Comparison of ENCODE assay signal across 14 mouse cellular contexts in the genomic region with DNA sequence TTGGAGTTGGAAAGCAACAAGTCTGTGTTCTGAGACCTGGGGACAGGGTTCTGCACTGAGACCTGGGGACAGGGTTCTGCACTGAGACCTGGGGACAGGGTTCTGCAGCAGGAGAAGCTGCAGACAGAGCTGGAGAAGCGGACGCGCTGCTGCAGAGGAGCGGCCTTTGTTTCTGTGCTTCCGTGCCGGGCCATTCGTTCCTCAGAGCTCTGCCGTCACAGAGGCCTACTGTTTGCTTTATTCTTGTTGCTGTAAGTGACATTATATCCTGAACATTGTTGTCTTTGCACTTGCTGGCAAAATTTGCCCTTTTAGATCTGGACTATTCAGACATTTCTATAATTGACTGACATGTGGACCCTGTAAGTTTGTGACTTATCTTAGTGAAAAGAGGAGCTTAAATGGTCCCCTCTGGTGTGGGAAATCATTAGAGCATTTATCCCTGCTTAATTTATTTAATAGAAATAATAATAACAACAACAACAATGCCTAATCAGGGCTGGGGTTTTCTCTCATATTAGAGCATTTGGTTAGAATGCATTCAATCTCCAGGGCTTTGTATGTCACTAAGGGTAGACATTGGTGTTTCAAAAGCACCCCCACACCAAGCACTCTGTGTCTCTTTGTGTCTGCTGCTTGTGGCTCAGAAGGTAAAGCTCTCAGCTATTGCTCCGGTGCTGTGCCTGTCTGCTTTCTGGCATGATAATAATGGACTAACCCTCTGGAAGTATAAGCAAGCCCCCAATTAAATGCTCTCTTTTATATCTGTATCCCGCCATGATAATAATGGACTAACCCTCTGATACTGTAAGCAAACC.
DNase-seq lines count a peak whose midpoint lies in the region; ATAC-seq and TF ChIP-seq lines count a peak whose summit lies in the region.
"Had no signal": no experiment of that assay in that cellular context is flagged by ENCODE, and none has a peak within 500 bp of the region (broad histone marks: within the 10 kb centered on the region; RNA-seq: fewer than 3 reads in every experiment).

No protein-coding gene starts in this region.

- H3K4me3 ChIP-seq in lung, embryonic 16.5 days (ENCODE audit: low read length), result no peak overlapping the region
- H3K4me3 ChIP-seq in lung, postnatal 0 days (ENCODE audit: low read depth, low read length), result no peak overlapping the region
- H3K4me3 ChIP-seq in forebrain, embryonic 15.5 days, result no peak overlapping the region
- no peak overlapping the region for H3K4me3 ChIP-seq in midbrain, embryonic 11.5 days (ENCODE audit: low read depth, low read length)
- H3K4me3 ChIP-seq in stomach, postnatal 0 days (ENCODE audit: low read depth, low read length), result no peak overlapping the region
- H3K4me3 ChIP-seq: heart, embryonic 15.5 days had no signal

- no peaks in the 10 kb centered on the region for H3K27me3 ChIP-seq in lung, embryonic 16.5 days (ENCODE audit: control insufficient read depth, insufficient read depth, low read depth, low read length)
- no peaks in the 10 kb centered on the region for H3K27me3 ChIP-seq in lung, postnatal 0 days (replicated peaks; ENCODE audit: insufficient read depth, low read length)
- peaks cover 7% of the 10 kb centered on the region; the same call in 1 of the 2 replicates for H3K27me3 ChIP-seq in forebrain, embryonic 15.5 days
- H3K27me3 ChIP-seq in midbrain, embryonic 11.5 days (ENCODE audit: control insufficient read depth, insufficient read depth, low read length), result no peaks in the 10 kb centered on the region
- H3K27me3 ChIP-seq in stomach, postnatal 0 days (ENCODE audit: control insufficient read depth, insufficient read depth, low read length), result no peaks in the 10 kb centered on the region
- H3K27me3 ChIP-seq: heart, embryonic 15.5 days had no signal

- H3K9ac ChIP-seq in lung, embryonic 16.5 days (ENCODE audit: low read length), result 0 out of 2 replicates have a peak overlapping the region, but pooled peaks have one; percentile 6
- H3K9ac ChIP-seq in lung, postnatal 0 days (replicated peaks; ENCODE audit: low read depth), result no peak overlapping the region
- no peak overlapping the region for H3K9ac ChIP-seq in forebrain, embryonic 15.5 days (replicated peaks)
- no peak overlapping the region; the same call in 1 of the 2 replicates for H3K9ac ChIP-seq in midbrain, embryonic 11.5 days (ENCODE audit: low read length)
- H3K9ac ChIP-seq in stomach, postnatal 0 days (ENCODE audit: low read length), result no peak overlapping the region
- H3K9ac ChIP-seq: heart, embryonic 15.5 days; liver, embryonic 14.5 days had no signal

- no peak overlapping the region for H3K4me2 ChIP-seq in lung, embryonic 16.5 days (ENCODE audit: low read depth, low read length)
- H3K4me2 ChIP-seq in lung, postnatal 0 days (replicated peaks; ENCODE audit: low read depth, low read length), result no peak overlapping the region
- no peak overlapping the region for H3K4me2 ChIP-seq in forebrain, embryonic 15.5 days (replicated peaks)
- H3K4me2 ChIP-seq in midbrain, embryonic 11.5 days, result no peak overlapping the region
- H3K4me2 ChIP-seq in stomach, postnatal 0 days (replicated peaks; ENCODE audit: low read depth), result no peak overlapping the region
- H3K4me2 ChIP-seq: heart, embryonic 15.5 days had no signal

- no peaks in the 10 kb centered on the region for H3K9me3 ChIP-seq in lung, embryonic 16.5 days (ENCODE audit: control insufficient read depth, low read length)
- H3K9me3 ChIP-seq in lung, postnatal 0 days (ENCODE audit: low read length), result no peaks in the 10 kb centered on the region
- no peaks in the 10 kb centered on the region for H3K9me3 ChIP-seq in forebrain, embryonic 15.5 days
- H3K9me3 ChIP-seq in midbrain, embryonic 11.5 days (ENCODE audit: control insufficient read depth, low read length), result no peaks in the 10 kb centered on the region
- no peaks in the 10 kb centered on the region for H3K9me3 ChIP-seq in stomach, postnatal 0 days (ENCODE audit: control insufficient read depth, low read length)
- H3K9me3 ChIP-seq: heart, embryonic 15.5 days had no signal

- no peaks in the 10 kb centered on the region for H3K36me3 ChIP-seq in lung, embryonic 16.5 days (ENCODE audit: control insufficient read depth, insufficient read depth, low read length)
- no peaks in the 10 kb centered on the region for H3K36me3 ChIP-seq in lung, postnatal 0 days (ENCODE audit: insufficient read depth, low read length)
- H3K36me3 ChIP-seq in forebrain, embryonic 15.5 days, result no peaks in the 10 kb centered on the region
- H3K36me3 ChIP-seq in midbrain, embryonic 11.5 days (ENCODE audit: control insufficient read depth, insufficient read depth, low read length), result no peaks in the 10 kb centered on the region
- no peaks in the 10 kb centered on the region for H3K36me3 ChIP-seq in stomach, postnatal 0 days (ENCODE audit: control insufficient read depth, insufficient read depth, low read length)
- H3K36me3 ChIP-seq: heart, embryonic 15.5 days had no signal

- no peak for ATAC-seq in lung, embryonic 16.5 days (ENCODE audit: low read depth)
- ATAC-seq in lung, postnatal 0 days, result no peak
- peak; percentile 79 for ATAC-seq in forebrain, embryonic 15.5 days (replicated peaks)
- peak; percentile 59 for ATAC-seq in midbrain, embryonic 11.5 days (ENCODE audit: low FRiP score)
- no peak for ATAC-seq in stomach, postnatal 0 days (ENCODE audit: low FRiP score, low TSS enrichment)
- ATAC-seq in monocyte, adult 5-6 weeks (replicated peaks; ENCODE audit: insufficient number of reproducible peaks, low FRiP score, low TSS enrichment, poor library complexity, severe bottlenecking), result no peak

- no peak for TF ChIP-seq CTCF in lung, postnatal 0 days (IDR thresholded peaks at IDR 0.05)
- TF ChIP-seq CTCF in stomach, postnatal 0 days (IDR thresholded peaks at IDR 0.05; ENCODE audit: low read depth), result no peak

- 45% methylated on average over 10 of the region's 10 CpGs for WGBS in lung, embryonic 16.5 days
- WGBS in lung, postnatal 0 days, result 50% methylated on average over 10 of the region's 10 CpGs
- WGBS in forebrain, embryonic 15.5 days, result 2% methylated on average over 10 of the region's 10 CpGs
- WGBS in midbrain, embryonic 11.5 days, result 43% methylated on average over 10 of the region's 10 CpGs
- WGBS in stomach, postnatal 0 days, result 46% methylated on average over 10 of the region's 10 CpGs

- no peaks in the 10 kb centered on the region for H3K4me1 ChIP-seq in lung, embryonic 16.5 days (replicated peaks; ENCODE audit: control insufficient read depth, insufficient read depth, low read length)
- peaks cover 2% of the 10 kb centered on the region; the same call in 1 of the 2 replicates for H3K4me1 ChIP-seq in lung, postnatal 0 days (ENCODE audit: insufficient read depth, low read depth, low read length)
- peaks cover 13% of the 10 kb centered on the region for H3K4me1 ChIP-seq in forebrain, embryonic 15.5 days
- peaks cover 4% of the 10 kb centered on the region; the same call in 1 of the 2 replicates for H3K4me1 ChIP-seq in midbrain, embryonic 11.5 days (ENCODE audit: control insufficient read depth, insufficient read depth, low read length)
- no peaks in the 10 kb centered on the region for H3K4me1 ChIP-seq in stomach, postnatal 0 days (replicated peaks; ENCODE audit: control insufficient read depth, insufficient read depth)

- DNase-seq in lung, postnatal 0 days (ENCODE audit: low spot score), result no peak
- DNase-seq in midbrain, embryonic 11.5 days (ENCODE audit: low spot score, missing footprints), result peak; percentile 86
- DNase-seq in stomach, postnatal 0 days (ENCODE audit: low spot score), result no peak
- no peak for DNase-seq in layer of hippocampus, postnatal 10 days (ENCODE audit: low spot score in 2 of 2)
- no peak for DNase-seq in cerebellum, adult 18-20 months
- DNase-seq: cerebellum, postnatal 36 days; gastrocnemius, postnatal 36 days; kidney, adult 11 months; thymus, postnatal 25 days had no signal

- no peak overlapping the region for H3K27ac ChIP-seq in lung, embryonic 16.5 days (ENCODE audit: low read length)
- no peak overlapping the region for H3K27ac ChIP-seq in lung, postnatal 0 days (ENCODE audit: low read length)
- H3K27ac ChIP-seq in forebrain, embryonic 15.5 days (replicated peaks), result no peak overlapping the region
- no peak overlapping the region for H3K27ac ChIP-seq in midbrain, embryonic 11.5 days (ENCODE audit: low read depth, low read length)
- 0 out of 2 replicates have a peak overlapping the region, but pooled peaks have one; percentile 14 for H3K27ac ChIP-seq in stomach, postnatal 0 days (replicated peaks)
- H3K27ac ChIP-seq: heart, embryonic 15.5 days; liver, embryonic 14.5 days had no signal

- no peak for TF ChIP-seq EP300 in lung, postnatal 0 days (IDR thresholded peaks at IDR 0.05)
- no peak for TF ChIP-seq EP300 in stomach, postnatal 0 days (optimal IDR thresholded peaks at IDR 0.05)

Comparison
In these comparisons a context has a peak if more than half of its experiments do, and no peak if none do; other contexts are left out.
1. ATAC-seq: peak in forebrain, embryonic 15.5 days (single experiment) and midbrain, embryonic 11.5 days (single experiment); none in lung, embryonic 16.5 days (single experiment), lung, postnatal 0 days (single experiment), stomach, postnatal 0 days (single experiment) and monocyte, adult 5-6 weeks (single experiment).